Mouse (Mus musculus) kidney, adult 2 months (tissue): ENCODE measurements at regions not wholly inside any gene's neighbourhood (a gene's known extent, or its start where the extent isn't known, plus 50 kb on each side); places are given as distances from the start of the nearest gene placed in this dataset.
A peak's percentile ranks its signal among the peaks of the same experiment; 100 is the strongest.

Source experiments
- DNase-seq: peaks from one replicate; pipeline ENCODE4 v3.0.0; 2021
- H3K27ac ChIP-seq: fragments of 200-500 bp; 2 replicates; pipeline ENCODE4 v1.5.1; 2012; ENCODE audit warnings: low read depth, low read length, control low read depth, inconsistent platforms; ENCODE audit not compliant: insufficient read depth
- H3K27me3 ChIP-seq: fragments of 200-500 bp; replicated peaks from 2 replicates; pipeline ENCODE4 v1.6.1; 2012; ENCODE audit warnings: mild to moderate bottlenecking, moderate library complexity, low read length, inconsistent platforms; ENCODE audit not compliant: control insufficient read depth, insufficient read depth
- H3K36me3 ChIP-seq: fragments of 200-500 bp; 2 replicates; pipeline ENCODE4 v1.6.1; 2012; ENCODE audit warnings: mild to moderate bottlenecking, moderate library complexity, low read length, inconsistent platforms; ENCODE audit not compliant: control insufficient read depth, insufficient read depth
- H3K4me1 ChIP-seq: fragments of 200-500 bp; 2 replicates; pipeline ENCODE4 v1.6.1; 2011; ENCODE audit warnings: low read length; ENCODE audit not compliant: control insufficient read depth, insufficient read depth
- H3K4me3 ChIP-seq: fragments of 200-500 bp; 2 replicates; pipeline ENCODE4 v1.5.1; 2011; ENCODE audit warnings: mild to moderate bottlenecking, low read depth, low read length, control low read depth; ENCODE audit not compliant: insufficient read depth
- CTCF ChIP-seq: fragments of 200-500 bp; conservative IDR thresholded peaks from 2 replicates; pipeline ENCODE4 v1.5.1; 2011; ENCODE audit warnings: low read depth, mild to moderate bottlenecking, control low read depth, low read length, moderate library complexity, mixed read lengths; ENCODE audit not compliant: insufficient read depth, insufficient read length
- POLR2A ChIP-seq: fragments of 200-500 bp; IDR thresholded peaks from one replicate; pipeline ENCODE4 v1.6.1; 2011; ENCODE audit warnings: low read depth, low read length, control low read depth
- WGBS: fragments of 180-500 bp; shearing (Covaris S2); methylation state at CpG from one replicate; pipeline ENCODE4 v1.1.7; 2018; 5-methylcytosine and 5-hydroxymethylcytosine counted together

DNA sequence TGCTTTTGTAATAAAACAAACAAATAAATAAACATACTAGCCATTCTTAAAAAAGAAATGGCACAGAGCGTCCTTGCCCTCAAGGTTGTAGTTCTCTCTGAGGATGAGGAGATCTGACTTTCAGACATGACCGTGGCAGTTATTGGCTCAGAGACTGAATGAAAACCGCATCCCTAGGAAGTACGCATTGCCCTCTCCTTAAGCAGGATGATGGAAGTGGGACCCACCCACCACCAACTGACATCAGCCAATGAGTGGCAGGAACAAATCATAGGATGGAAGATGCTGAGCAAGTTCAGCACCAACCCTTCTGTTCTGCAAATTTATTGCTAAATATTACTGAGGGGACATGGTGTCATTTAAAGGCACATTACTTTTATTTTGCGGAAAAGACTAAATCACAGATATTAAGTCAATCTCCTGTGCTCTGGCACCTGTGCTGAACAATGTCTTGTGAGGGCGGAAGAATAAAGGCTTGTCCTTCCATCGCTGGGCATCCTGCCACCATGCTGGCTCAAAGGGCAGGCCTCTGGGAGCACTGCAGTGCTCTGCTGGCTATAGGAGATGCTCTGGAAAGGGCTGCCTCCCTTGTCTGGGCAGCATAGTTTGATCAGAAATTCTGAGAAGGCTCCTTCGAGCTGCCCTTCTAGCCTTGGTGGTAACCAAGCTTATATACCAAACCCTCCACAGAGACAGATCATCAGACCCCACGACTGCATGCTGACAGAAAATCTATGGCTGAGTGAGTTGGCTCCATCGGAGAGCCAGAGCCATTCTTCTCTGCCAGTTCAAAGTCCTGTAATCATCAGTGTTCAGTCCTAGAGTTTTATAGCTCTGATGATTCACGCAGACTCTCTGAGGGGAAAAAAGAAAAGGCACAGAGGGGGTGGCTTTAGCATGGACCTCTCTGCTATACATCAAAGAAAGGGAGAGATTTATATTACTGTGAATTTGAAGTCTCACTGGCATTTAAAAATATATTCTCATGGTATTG lies 86.3 kb upstream of the Osmr start:
- no peaks in the 10 kb centered on the region for H3K4me1 ChIP-seq
- no peak overlapping the region for H3K4me3 ChIP-seq
- H3K27ac ChIP-seq, result no peak overlapping the region
- peak; percentile 67 for DNase-seq
- 69% methylated on average over 11 of the region's 11 CpGs for WGBS
- TF ChIP-seq CTCF (no peak), POLR2A (no peak)
- no peaks in the 10 kb centered on the region for H3K27me3 ChIP-seq
- no peaks in the 10 kb centered on the region for H3K36me3 ChIP-seq

DNA sequence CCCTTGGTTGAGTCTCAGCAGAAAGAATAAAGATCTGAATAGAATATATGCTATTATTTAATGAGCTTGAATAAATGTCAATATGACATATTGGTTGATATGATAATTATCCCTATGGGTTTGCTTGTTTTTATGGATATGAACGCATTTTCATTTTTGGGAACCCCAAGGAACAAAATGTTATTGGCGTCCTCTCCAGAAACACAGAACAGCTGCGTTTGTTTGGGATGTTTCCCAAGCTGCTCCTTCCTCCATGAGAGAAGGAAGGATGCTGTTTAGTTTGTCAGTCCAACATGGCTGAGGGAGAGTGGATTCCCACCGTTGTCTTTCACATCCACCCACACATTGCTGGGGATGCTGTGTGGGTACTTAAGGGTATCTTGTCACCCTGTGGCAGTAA lies 89.9 kb upstream of the Osmr start:
- H3K27me3 ChIP-seq, result no peaks in the 10 kb centered on the region
- no peaks in the 10 kb centered on the region for H3K36me3 ChIP-seq
- DNase-seq, result peak; percentile 3
- WGBS, result 68% methylated on average over 4 of the region's 4 CpGs
- H3K27ac ChIP-seq, result no peak overlapping the region
- no peaks in the 10 kb centered on the region for H3K4me1 ChIP-seq
- H3K4me3 ChIP-seq, result no peak overlapping the region
- TF ChIP-seq CTCF, result no peak
- no peak for TF ChIP-seq POLR2A

DNA sequence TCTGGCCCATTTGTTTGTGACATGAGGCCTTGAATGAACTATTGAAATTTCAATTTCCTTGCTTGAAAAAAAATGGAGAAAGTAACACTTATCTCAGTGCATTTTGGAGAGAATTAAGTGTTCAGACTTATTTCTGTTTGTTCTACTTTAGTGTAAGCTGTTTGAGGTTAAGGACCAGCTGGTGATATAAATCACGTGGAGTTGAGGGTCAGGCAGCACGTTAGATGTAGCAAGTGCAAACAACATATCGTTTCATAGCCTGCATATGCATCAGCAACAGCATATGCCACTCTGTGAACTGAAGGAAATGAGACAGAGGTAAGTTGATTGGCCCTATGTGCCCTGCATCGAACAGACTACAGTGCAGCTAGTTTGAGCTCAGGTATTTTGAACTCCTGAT lies 90.7 kb upstream of the Osmr start:
- DNase-seq, result no peak
- no peaks in the 10 kb centered on the region for H3K4me1 ChIP-seq
- H3K27ac ChIP-seq, result no peak overlapping the region
- no peaks in the 10 kb centered on the region for H3K36me3 ChIP-seq
- WGBS, result 52% methylated on average over 4 of the region's 4 CpGs
- TF ChIP-seq CTCF, result no peak
- TF ChIP-seq POLR2A, result no peak
- H3K4me3 ChIP-seq, result no peak overlapping the region
- H3K27me3 ChIP-seq, result no peaks in the 10 kb centered on the region

DNA sequence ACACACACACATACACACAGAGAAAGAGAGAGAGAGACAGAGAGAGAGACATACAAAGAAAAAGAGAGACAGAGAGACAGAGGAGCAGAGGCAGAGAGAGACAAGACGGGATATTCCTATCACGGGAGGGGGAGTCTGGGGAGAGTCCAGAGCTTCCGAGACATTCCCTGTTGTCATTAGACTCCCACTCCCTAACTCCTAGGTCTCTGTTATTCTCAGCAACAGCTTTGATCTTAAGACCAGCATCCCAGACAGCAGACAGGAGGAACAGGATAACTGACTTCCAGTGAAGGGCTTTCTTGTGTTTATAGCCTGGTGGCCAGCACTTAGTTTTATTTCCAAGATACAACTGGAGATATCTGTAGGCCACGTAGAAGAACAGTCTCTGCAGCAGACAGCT lies 99.6 kb upstream of the Osmr start:
- Histone ChIP-seq H3K27ac (no peak overlapping the region), H3K4me1 (no peaks in the 10 kb centered on the region), H3K36me3 (no peaks in the 10 kb centered on the region), H3K27me3 (no peaks in the 10 kb centered on the region), H3K4me3 (no peak overlapping the region)
- DNase-seq, result no peak
- TF ChIP-seq POLR2A, result no peak
- no peak for TF ChIP-seq CTCF
- 44% methylated on average over 4 of the region's 4 CpGs for WGBS

DNA sequence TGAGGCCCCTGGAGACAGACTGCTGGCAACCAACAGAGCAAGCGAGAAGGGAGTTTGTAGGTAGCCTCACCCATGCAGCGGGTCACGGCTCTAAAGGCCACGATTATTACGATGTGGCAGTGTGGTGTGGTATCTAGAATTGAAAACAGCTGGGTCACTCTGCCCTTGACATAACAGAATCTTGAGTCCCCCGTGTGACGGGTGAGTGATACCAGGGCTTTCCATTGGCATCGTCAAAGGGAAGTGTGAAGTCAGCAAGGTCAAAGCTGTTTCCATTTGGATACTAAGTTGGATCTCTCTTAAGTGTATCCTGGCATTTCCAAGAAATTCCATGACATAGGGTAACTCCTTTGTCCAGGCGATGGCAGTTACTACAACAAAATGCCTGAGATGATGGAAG lies 106.7 kb upstream of the Osmr start:
- Histone ChIP-seq H3K4me1 (no peaks in the 10 kb centered on the region), H3K4me3 (no peak overlapping the region), H3K36me3 (no peaks in the 10 kb centered on the region), H3K27ac (no peak overlapping the region), H3K27me3 (no peaks in the 10 kb centered on the region)
- DNase-seq, result no peak
- 64% methylated on average over 9 of the region's 9 CpGs for WGBS
- no peak for TF ChIP-seq POLR2A
- TF ChIP-seq CTCF, result no peak

DNA sequence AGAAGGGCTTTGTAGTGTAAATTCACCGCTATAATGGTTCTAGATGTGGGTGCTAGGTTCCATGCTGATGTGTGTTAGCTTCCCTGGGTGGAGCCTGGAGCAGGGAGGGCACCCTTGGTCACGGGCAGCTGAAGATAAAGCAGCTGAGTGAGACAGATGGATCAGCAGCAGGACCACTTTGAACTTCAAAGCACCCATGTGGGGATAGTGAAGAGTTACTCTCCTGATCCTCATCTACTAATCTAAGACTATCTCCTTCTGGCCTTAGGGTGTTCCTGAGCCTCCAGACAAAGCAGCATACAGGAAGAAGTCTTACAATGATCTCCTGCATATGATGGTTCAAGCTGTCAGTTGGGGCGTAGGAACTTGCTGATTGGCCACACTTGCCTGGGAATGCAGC lies 107.1 kb upstream of the Lifr start:
- DNase-seq, result no peak
- H3K4me1 ChIP-seq, result no peaks in the 10 kb centered on the region
- TF ChIP-seq CTCF (no peak), POLR2A (no peak)

DNA sequence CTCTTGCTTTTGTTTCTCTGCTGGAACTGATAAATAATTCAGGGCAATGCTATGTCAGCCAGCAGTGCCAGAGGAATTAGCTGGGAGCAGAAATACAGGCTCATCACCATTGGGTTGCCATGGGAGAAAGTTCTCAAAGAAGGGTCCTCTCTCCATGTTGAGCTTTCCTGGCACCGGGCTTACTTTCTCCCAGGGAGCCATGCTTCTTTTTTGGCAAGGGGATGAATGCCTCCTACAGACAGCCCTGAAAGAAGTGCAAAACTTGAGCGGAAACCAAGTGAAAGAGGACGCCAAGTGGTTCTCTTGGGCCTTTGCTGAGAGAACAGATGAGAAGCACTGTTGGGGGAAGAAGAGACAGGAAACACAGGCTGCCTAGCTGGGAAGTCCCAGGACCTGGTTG lies 102.2 kb upstream of the Lifr start:
- TF ChIP-seq POLR2A, result no peak
- TF ChIP-seq CTCF, result no peak
- DNase-seq, result no peak
- Histone ChIP-seq H3K27me3 (no peaks in the 10 kb centered on the region), H3K4me1 (no peaks in the 10 kb centered on the region), H3K4me3 (no peak overlapping the region), H3K36me3 (no peaks in the 10 kb centered on the region), H3K27ac (no peak overlapping the region)
- 80% methylated on average over 3 of the region's 3 CpGs for WGBS

More for the DNA sequence above, 107.1 kb upstream of the Lifr start:
- H3K27me3 ChIP-seq, result no peaks in the 10 kb centered on the region
- H3K4me3 ChIP-seq, result no peak overlapping the region
- H3K36me3 ChIP-seq, result no peaks in the 10 kb centered on the region
- 84% methylated on average over 3 of the region's 3 CpGs for WGBS
- H3K27ac ChIP-seq, result no peak overlapping the region
